Mouse (Mus musculus) neural tube, embryonic 12.5 days (tissue): ENCODE data around the gene Chrdl1. TPM values are rescaled to one million over a fixed set of nuclear protein-coding genes. Genes with fewer than 3 reads are reported as not detected.
A peak's percentile ranks its signal among the peaks of the same experiment; 100 is the strongest.

ENCODE experiments used
- ATAC-seq: fragments of 200-750 bp; cut with Nextera tagmentation; 2 replicates; pipeline ENCODE4 v1.8.0; 2017; ENCODE audit warnings: low read depth, mild to moderate bottlenecking, moderate TSS enrichment, moderate library complexity; ENCODE audit not compliant: low FRiP score
- H3K27ac ChIP-seq: fragments of 300-500 bp; sonication (generic); 2 replicates; pipeline ENCODE4 v1.5.1; 2016
- H3K27me3 ChIP-seq: fragments of 300-500 bp; sonication (generic); replicated peaks from 2 replicates; pipeline ENCODE4 v1.6.1; 2016; ENCODE audit warnings: mild to moderate bottlenecking
- H3K36me3 ChIP-seq: fragments of 300-500 bp; sonication (generic); 2 replicates; pipeline ENCODE4 v1.6.1; 2016; ENCODE audit warnings: mild to moderate bottlenecking
- H3K4me1 ChIP-seq: fragments of 300-500 bp; sonication (generic); 2 replicates; pipeline ENCODE4 v1.6.1; 2016
- H3K4me2 ChIP-seq: fragments of 300-500 bp; sonication (generic); replicated peaks from 2 replicates; pipeline ENCODE4 v1.6.1; 2016; ENCODE audit warnings: mild to moderate bottlenecking
- H3K4me3 ChIP-seq: fragments of 300-500 bp; sonication (generic); 2 replicates; pipeline ENCODE4 v1.5.1; 2016
- H3K9ac ChIP-seq: fragments of 300-500 bp; sonication (generic); 2 replicates; pipeline ENCODE4 v1.6.1; 2016; ENCODE audit warnings: mild to moderate bottlenecking
- H3K9me3 ChIP-seq: fragments of 300-500 bp; sonication (generic); 2 replicates; pipeline ENCODE4 v1.6.1; 2016; ENCODE audit warnings: mild to moderate bottlenecking
- WGBS: fragments of 180-500 bp; shearing (Covaris S2); methylation state at CpG from one replicate; pipeline ENCODE4 v1.1.7; 2016; 5-methylcytosine and 5-hydroxymethylcytosine counted together
- polyA plus RNA-seq: library from polyadenylated mRNA; unstranded; fragments of >200 nt; fragmentation: Nextera tagmentation; extraction: Ambion mirVana; gene quantifications from 2 replicates; pipeline ENCODE4 v1.2.1, GENCODE M21; 2016

The Chrdl1 gene
- polyA plus RNA-seq: 2.3 and 3.0 TPM in 2 replicates

DNA sequence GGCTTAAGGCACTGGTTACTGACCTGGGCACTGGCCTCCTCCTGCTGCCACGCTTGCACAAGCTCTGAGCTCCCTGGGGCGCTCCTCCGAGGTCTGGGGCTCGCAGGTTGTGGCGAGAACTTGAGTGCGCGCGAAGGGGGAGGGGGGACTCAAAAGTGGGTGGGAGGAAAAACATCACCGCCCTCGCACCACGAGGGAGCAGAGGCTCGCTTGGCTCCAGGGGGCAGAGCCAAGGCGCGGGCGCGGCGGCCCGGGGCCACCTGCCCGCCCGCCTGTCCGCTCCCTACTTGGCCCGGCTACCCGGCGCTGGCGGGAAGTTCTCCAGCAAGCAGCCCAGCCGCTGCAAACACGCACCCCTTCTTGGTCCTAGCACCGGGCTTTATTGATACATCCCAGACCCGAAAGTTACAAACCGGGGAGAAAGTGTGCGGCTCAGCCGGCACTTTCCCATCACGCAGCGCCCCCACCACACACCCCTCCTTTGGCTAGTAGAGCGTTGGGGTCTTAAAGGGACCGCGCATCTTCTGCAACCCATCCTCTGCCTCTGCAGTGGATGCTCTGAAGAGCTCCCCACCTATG lies at the start of gene Chrdl1:
TSS of gene Chrdl1 (minus strand) at position 472 of the 579 bp plus-strand sequence.
- Histone ChIP-seq H3K4me3 (peak within 1 kb of the TSS; percentile 42), H3K9me3 (no peaks in the 10 kb centered on the region), H3K4me2 (peak within 1 kb of the TSS; percentile 68), H3K27ac (no peak within 1 kb of the TSS), H3K36me3 (no peaks in the 10 kb centered on the region), H3K27me3 (peaks cover 5% of the 10 kb centered on the region; the same call in 1 of the 2 replicates), H3K9ac (peak within 1 kb of the TSS; percentile 26; the same call in 1 of the 2 replicates), H3K4me1 (no peaks in the 10 kb centered on the region)
- 19% methylated on average over 37 of the region's 37 CpGs for WGBS
- ATAC-seq: peak; percentile 44

DNA sequence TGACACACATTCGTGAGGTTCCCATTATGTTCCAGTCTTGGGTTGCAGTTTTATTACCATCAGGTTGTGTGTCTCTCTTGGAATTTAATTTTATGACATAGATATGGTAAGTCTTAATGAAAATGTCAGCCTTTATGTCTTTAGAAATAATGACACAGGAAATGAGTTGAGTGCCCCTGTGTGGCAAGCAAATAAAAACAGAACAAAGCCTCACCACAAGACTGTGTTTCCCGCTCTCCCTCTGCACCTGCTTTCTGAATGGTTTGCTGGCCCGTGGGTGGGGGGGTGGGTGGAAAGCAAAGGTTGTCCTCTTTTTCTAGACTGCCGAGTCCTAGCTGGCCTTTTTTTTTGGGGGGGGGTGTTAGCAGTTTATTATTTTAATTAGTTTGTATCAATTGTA lies 48.6 kb upstream of the Chrdl1 start:
- Histone ChIP-seq H3K27ac (no peak overlapping the region), H3K4me2 (no peak overlapping the region), H3K9ac (no peak overlapping the region), H3K27me3 (no peaks in the 10 kb centered on the region), H3K4me1 (no peaks in the 10 kb centered on the region), H3K36me3 (no peaks in the 10 kb centered on the region), H3K4me3 (no peak overlapping the region), H3K9me3 (no peaks in the 10 kb centered on the region)
- 25% methylated on average over 4 of the region's 4 CpGs for WGBS
- ATAC-seq: no peak

- Histone ChIP-seq H3K27ac (no peak overlapping the region), H3K27me3 (no peaks in the 10 kb centered on the region), H3K36me3 (no peaks in the 10 kb centered on the region), H3K9me3 (no peaks in the 10 kb centered on the region), H3K4me1 (no peaks in the 10 kb centered on the region), H3K4me2 (no peak overlapping the region), H3K9ac (no peak overlapping the region), H3K4me3 (no peak overlapping the region)
- no peak for ATAC-seq
- 56% methylated on average over 2 of the region's 2 CpGs for whole genome bisulfite sequencing
These were observed 10.5 kb upstream of the Chrdl1 start for GRCm38 (mm10) chrX:143404601-143405000.

GRCm38 (mm10) chrX:143366256-143366959 lies 27.7 kb downstream of the Chrdl1 start:
- Histone ChIP-seq H3K4me1 (no peaks in the 10 kb centered on the region), H3K9me3 (no peaks in the 10 kb centered on the region), H3K9ac (no peak overlapping the region), H3K36me3 (no peaks in the 10 kb centered on the region), H3K27ac (no peak overlapping the region), H3K4me2 (no peak overlapping the region), H3K4me3 (no peak overlapping the region), H3K27me3 (no peaks in the 10 kb centered on the region)
- ATAC-seq: no peak
- WGBS: 80% methylated on average over 4 of the region's 4 CpGs

DNA sequence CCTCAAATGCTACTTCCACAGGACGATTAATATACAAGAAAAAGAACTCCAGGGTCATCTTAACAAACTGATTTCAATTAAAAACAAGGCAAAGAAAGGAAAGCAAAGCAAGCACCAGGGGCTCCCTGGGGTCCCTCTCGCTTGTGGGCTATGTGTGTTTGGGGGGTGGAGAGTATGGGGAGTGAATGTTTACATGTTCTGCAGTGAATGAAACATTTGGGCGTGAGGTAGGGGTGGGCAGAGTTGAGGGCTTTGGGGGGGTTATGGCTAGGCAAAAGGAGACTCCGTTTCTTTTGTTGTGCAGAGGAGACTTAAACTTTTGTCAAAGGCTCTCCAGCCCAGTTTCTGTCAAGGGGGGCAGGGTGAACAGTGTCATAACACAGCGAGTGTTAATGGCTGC lies 46.8 kb downstream of the Chrdl1 start:
- no peaks in the 10 kb centered on the region for H3K9me3 ChIP-seq
- no peak overlapping the region for H3K4me2 ChIP-seq
- H3K27ac ChIP-seq: no peak overlapping the region
- WGBS: 34% methylated on average over 5 of the region's 5 CpGs
- no peak overlapping the region for H3K9ac ChIP-seq
- H3K27me3 ChIP-seq: no peaks in the 10 kb centered on the region
- no peaks in the 10 kb centered on the region for H3K36me3 ChIP-seq
- no peak overlapping the region for H3K4me3 ChIP-seq
- H3K4me1 ChIP-seq: no peaks in the 10 kb centered on the region
- ATAC-seq: no peak

DNA sequence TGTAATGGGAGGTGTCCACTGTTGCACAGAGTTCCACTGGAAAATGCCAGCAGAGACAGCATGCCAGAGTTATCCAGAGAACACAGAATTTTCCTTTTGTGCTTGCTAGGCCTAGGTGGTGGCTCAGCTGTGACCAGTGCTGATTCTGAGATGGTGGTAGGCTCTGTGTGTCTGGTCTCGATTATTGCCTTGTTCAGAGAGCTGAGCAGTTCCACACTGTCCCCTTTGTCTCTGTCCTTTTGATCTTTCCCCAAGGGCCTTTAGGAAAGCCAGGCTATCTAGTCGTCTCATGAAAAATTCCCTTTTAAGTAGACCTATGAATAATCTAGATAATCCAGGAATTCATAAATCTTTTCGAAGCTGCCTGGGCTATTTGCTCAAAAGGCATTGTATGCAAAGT lies 47.3 kb downstream of the Chrdl1 start:
- Histone ChIP-seq H3K4me2 (no peak overlapping the region), H3K9ac (no peak overlapping the region), H3K9me3 (no peaks in the 10 kb centered on the region), H3K4me3 (no peak overlapping the region), H3K36me3 (no peaks in the 10 kb centered on the region), H3K27me3 (no peaks in the 10 kb centered on the region), H3K4me1 (no peaks in the 10 kb centered on the region), H3K27ac (no peak overlapping the region)
- 39% methylated on average over 3 of the region's 3 CpGs for WGBS
- ATAC-seq: no peak

DNA sequence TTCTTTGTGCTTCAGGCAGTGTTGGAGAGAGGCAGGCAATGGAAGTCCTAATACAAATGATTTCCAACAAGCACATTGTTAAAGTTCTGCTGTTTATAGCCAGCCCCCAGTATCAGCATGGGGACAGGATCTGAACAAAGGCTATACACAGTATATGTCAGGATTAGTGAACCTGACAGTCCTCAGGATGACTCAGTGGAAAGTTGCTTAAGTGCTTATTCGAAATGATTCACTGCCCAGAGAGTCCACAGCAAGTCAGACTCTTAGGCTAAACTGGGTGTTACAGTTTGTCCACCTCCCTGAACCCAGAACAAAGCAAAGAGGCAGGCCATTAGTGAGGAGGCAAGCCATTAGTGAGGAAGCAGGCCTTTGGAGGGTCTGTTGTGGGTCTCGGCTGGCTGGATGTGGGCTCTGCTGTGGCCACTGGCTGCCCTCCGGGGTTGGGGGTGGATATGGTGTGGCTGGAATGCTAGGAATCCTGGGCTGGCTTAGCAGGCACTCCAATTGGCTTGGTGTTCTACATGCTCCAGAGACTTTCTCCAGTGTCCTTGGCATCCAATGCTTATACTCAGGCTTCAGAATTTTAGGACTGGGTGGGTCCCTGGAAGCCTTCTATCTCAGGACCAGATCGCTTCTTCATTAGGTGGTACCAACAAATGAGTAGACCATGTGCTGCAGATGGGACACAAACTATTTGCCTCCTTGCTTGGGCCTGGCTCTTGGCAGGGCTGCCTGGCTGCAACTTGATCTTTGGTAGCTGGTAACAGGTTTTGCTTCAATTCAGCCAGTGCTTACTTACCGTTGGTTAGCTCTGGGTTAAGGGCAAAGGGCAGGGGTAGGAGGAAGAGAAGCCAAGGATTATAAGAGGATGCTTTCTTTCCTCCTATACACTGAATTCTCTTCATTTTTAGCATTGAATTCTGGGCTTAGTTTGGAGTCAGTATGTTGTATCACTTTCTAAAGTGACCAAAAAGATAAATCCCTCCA lies 49.3 kb downstream of the Chrdl1 start:
- no peaks in the 10 kb centered on the region for H3K36me3 ChIP-seq
- H3K4me1 ChIP-seq: no peaks in the 10 kb centered on the region
- no peaks in the 10 kb centered on the region for H3K9me3 ChIP-seq
- H3K27me3 ChIP-seq: no peaks in the 10 kb centered on the region
- H3K27ac ChIP-seq: no peak overlapping the region
- H3K4me2 ChIP-seq: no peak overlapping the region
- H3K9ac ChIP-seq: no peak overlapping the region
- ATAC-seq: no peak
- no peak overlapping the region for H3K4me3 ChIP-seq
- WGBS: 60% methylated on average over 5 of the region's 5 CpGs

GRCm38 (mm10) chrX:143338156-143338555 lies 55.9 kb downstream of the Chrdl1 start:
- Histone ChIP-seq H3K4me3 (no peak overlapping the region), H3K36me3 (no peaks in the 10 kb centered on the region), H3K9ac (no peak overlapping the region), H3K4me1 (no peaks in the 10 kb centered on the region), H3K4me2 (no peak overlapping the region), H3K27ac (no peak overlapping the region), H3K27me3 (no peaks in the 10 kb centered on the region), H3K9me3 (no peaks in the 10 kb centered on the region)
- WGBS: 30% methylated on average over 4 of the region's 4 CpGs
- no peak for ATAC-seq

DNA sequence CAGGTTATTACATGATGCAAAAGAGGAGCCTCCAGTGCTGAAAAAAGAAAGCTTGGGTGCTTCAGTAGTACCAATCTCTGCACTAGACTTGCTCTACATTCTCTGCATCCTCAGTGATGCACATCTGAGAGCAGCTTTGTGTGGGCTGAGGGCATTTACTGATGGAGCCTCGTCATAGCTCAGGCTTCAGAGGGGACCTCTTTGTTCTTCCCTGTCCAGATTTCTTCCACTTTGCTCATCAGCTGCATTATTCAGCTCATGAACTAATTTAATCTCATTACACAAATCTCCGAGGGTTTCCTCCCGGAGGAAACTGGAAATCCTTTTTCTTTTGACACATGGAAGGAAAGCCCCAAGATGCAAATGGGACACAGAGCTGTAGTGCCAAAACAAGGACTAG lies 56.5 kb downstream of the Chrdl1 start:
- no peaks in the 10 kb centered on the region for H3K4me1 ChIP-seq
- H3K27ac ChIP-seq: no peak overlapping the region
- no peaks in the 10 kb centered on the region for H3K27me3 ChIP-seq
- H3K9me3 ChIP-seq: no peaks in the 10 kb centered on the region
- H3K4me3 ChIP-seq: no peak overlapping the region
- no peak for ATAC-seq
- no peak overlapping the region for H3K9ac ChIP-seq
- 54% methylated on average over 3 of the region's 3 CpGs for WGBS
- no peaks in the 10 kb centered on the region for H3K36me3 ChIP-seq
- H3K4me2 ChIP-seq: no peak overlapping the region

GRCm38 (mm10) chrX:143336661-143337060 lies 57.4 kb downstream of the Chrdl1 start:
- no peaks in the 10 kb centered on the region for H3K27me3 ChIP-seq
- no peaks in the 10 kb centered on the region for H3K36me3 ChIP-seq
- H3K4me3 ChIP-seq: no peak overlapping the region
- no peak overlapping the region for H3K9ac ChIP-seq
- WGBS: 91% methylated on average over 4 of the region's 4 CpGs
- H3K4me1 ChIP-seq: no peaks in the 10 kb centered on the region
- ATAC-seq: no peak
- H3K9me3 ChIP-seq: no peaks in the 10 kb centered on the region
- no peak overlapping the region for H3K27ac ChIP-seq
- no peak overlapping the region for H3K4me2 ChIP-seq

GRCm38 (mm10) chrX:143335846-143336245 lies 58.2 kb downstream of the Chrdl1 start:
- Histone ChIP-seq H3K4me3 (no peak overlapping the region), H3K4me1 (no peaks in the 10 kb centered on the region), H3K36me3 (no peaks in the 10 kb centered on the region), H3K4me2 (no peak overlapping the region), H3K9me3 (no peaks in the 10 kb centered on the region), H3K27me3 (no peaks in the 10 kb centered on the region), H3K9ac (no peak overlapping the region), H3K27ac (no peak overlapping the region)
- WGBS: 67% methylated on average over 5 of the region's 5 CpGs
- ATAC-seq: no peak

- H3K27ac ChIP-seq: no peak overlapping the region
- no peaks in the 10 kb centered on the region for H3K4me1 ChIP-seq
- no peak overlapping the region for H3K9ac ChIP-seq
- H3K4me3 ChIP-seq: no peak overlapping the region
- no peak overlapping the region for H3K4me2 ChIP-seq
- H3K9me3 ChIP-seq: no peaks in the 10 kb centered on the region
- no peak for ATAC-seq
- H3K36me3 ChIP-seq: no peaks in the 10 kb centered on the region
- no peaks in the 10 kb centered on the region for H3K27me3 ChIP-seq
- 85% methylated on average over 3 of the region's 3 CpGs for WGBS
These were observed 80.9 kb downstream of the Chrdl1 start for GRCm38 (mm10) chrX:143313166-143313565.
